Mouse (Mus musculus) embryonic facial prominence, embryonic 15.5 days (tissue): Measurements from ENCODE around the gene Hba-a2. TPM values are rescaled to one million over a fixed set of nuclear protein-coding genes. Genes with fewer than 3 reads are reported as not detected.

Experiments used
- polyA plus RNA-seq: library from polyadenylated mRNA; unstranded; fragments of >200 nt; fragmentation: Nextera tagmentation; extraction: Ambion mirVana; gene quantifications from 2 replicates; pipeline ENCODE4 v1.2.1, GENCODE M21; 2015

Hba-a2 gene
- polyA plus RNA-seq, 1 experiment from 2014 or later: 11,613 TPM

Other genes with a start within 250 kb of the Hba-a2 start
- 0.08 and 0.13 TPM in 2 replicates for gene Il9r, start 96.2 kb upstream of the Hba-a2 start, polyA plus RNA-seq
- 47.8 and 48.3 TPM in 2 replicates for gene Snrnp25, start 91.1 kb upstream of the Hba-a2 start, polyA plus RNA-seq
- 78.2 and 88.7 TPM in 2 replicates for gene Rhbdf1, start 74.2 kb upstream of the Hba-a2 start, polyA plus RNA-seq
- gene Mpg, start 70.0 kb upstream of the Hba-a2 start, polyA plus RNA-seq: 36.1 and 38.9 TPM in 2 replicates
- gene Nprl3, start 28.8 kb upstream of the Hba-a2 start, polyA plus RNA-seq: 41.2 and 44.0 TPM in 2 replicates
- 59.0 and 98.8 TPM in 2 replicates for gene Hba-x, start 20.1 kb upstream of the Hba-a2 start, polyA plus RNA-seq
- 4,298 and 5,653 TPM in 2 replicates for gene Hba-a1, start 13.0 kb upstream of the Hba-a2 start, polyA plus RNA-seq
- gene Hbq1b, start 9.5 kb upstream of the Hba-a2 start, polyA plus RNA-seq: 0.77 and 1.3 TPM in 2 replicates
- 0.67 and 0.84 TPM in 2 replicates for gene Hbq1a, start 3.6 kb downstream of the Hba-a2 start, polyA plus RNA-seq
- gene Sh3pxd2b, start 51.3 kb downstream of the Hba-a2 start, polyA plus RNA-seq: 32.3 and 33.9 TPM in 2 replicates
- gene Ubtd2, start 158.9 kb downstream of the Hba-a2 start, polyA plus RNA-seq: 74.5 and 75.1 TPM in 2 replicates
- gene Efcab9, start 235.6 kb downstream of the Hba-a2 start, polyA plus RNA-seq: 0.29 TPM in 1 of 2 replicates, not detected in the other
- gene Stk10, start 236.8 kb downstream of the Hba-a2 start, polyA plus RNA-seq: 3.5 and 3.7 TPM in 2 replicates